Mouse (Mus musculus) liver, embryonic 16.5 days (tissue): Measurements from ENCODE around the gene Aar2. TPM values are rescaled to one million over a fixed set of nuclear protein-coding genes. Genes with fewer than 3 reads are reported as not detected.

Source experiments
- polyA plus RNA-seq: library from polyadenylated mRNA; unstranded; fragments of >200 nt; fragmentation: Nextera tagmentation; extraction: Ambion mirVana; gene quantifications from 2 replicates; pipeline ENCODE4 v1.2.1, GENCODE M21; 2015

Aar2 gene
- polyA plus RNA-seq, 1 experiment from 2014 or later, result 12.4 TPM

Other genes with a start within 250 kb of the Aar2 start
- gene Cnbd2, start 235.3 kb upstream of the Aar2 start, polyA plus RNA-seq, result 1.6 and 1.9 TPM in 2 replicates
- 20.7 and 21.4 TPM in 2 replicates for gene Scand1, start 234.9 kb upstream of the Aar2 start, polyA plus RNA-seq
- 0.49 and 0.67 TPM in 2 replicates for gene Epb41l1, start 126.7 kb upstream of the Aar2 start, polyA plus RNA-seq
- gene Dlgap4, start 66.1 kb downstream of the Aar2 start, polyA plus RNA-seq, result 9.9 and 10.1 TPM in 2 replicates
- gene Myl9, start 227.8 kb downstream of the Aar2 start, polyA plus RNA-seq, result 43.0 and 56.1 TPM in 2 replicates